Mouse (Mus musculus) CD8-positive naive resting alpha-beta T cell, adult 2 months (primary cell): ENCODE measurements around the gene Hltf.
A peak's percentile ranks its signal among the peaks of the same experiment; 100 is the strongest.

Experiments used
- DNase-seq, 2 experiments: peaks; one replicate each; pipeline ENCODE4 v3.0.0; 2022; ENCODE audit warnings: low read depth in 2 of 2, low spot score in 2 of 2

The Hltf gene

GRCm38 (mm10) chr3:20144401-20144800, 86.8 kb downstream of the Hltf start:
- DNase-seq = no peak

DNA sequence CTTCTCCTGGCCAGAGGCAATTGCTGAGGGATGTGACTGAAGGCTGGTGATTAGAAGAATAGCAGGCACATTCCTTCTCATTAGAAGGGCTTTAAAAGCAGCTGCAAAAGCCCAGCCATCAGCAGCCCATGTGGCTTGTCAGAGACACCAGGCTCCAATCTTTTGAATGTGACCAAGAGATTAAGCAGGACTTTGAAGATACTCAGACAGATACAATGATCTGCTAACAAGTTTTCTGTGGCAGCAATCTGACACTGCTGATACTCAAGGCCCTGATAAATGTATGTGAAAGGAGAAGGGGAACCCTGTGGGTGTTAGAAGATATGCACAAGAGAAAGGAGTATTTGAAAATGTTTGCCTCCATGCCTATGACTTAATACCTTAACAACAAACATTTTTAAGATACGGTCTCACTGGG, 88.1 kb downstream of the Hltf start:
- DNase-seq = no peak

DNA sequence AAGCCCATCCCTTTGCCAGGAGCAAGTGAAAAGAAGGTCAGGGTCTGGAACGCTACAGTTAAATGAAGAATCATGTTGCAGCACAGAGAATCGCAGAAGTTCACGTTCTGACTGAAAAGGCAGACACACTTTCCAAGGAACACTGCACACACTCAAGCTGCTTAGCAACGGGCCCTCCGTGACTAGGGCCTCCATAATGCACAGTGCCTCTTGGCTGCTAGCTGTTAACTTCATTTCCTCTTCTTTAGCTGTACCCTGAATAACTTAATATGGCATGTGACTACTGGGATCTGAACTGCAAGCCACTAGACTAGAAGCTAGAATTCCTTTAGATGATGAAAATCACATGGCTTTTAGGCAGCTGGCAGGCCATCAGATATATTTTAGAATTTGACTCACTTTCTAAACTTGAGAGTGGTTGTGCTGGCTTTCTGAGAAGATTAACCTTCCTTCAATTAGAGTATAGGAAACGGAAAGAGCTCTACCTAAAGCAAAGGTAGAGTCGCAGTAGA, 89.3 kb downstream of the Hltf start:
- DNase-seq = no peak

DNA sequence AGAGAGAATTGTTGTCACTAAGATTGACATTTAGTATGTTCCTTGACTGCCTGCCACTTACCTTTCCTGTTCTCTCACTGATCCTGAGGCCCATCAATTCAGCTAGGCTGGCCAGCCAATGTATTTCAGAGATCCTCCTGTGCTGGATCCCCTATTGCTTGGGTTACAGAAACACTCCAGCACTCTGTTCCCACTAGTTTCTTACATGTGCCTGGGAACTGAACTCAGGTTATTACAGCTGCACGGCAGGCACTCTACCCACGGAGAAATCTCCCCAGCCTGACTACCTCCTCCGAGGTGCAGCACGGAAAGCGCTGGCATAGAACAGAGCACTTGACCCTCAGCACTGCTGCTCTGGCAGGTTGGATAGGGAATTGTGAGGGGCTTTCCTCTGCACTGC, 90.0 kb downstream of the Hltf start:
- DNase-seq = no peak

DNA sequence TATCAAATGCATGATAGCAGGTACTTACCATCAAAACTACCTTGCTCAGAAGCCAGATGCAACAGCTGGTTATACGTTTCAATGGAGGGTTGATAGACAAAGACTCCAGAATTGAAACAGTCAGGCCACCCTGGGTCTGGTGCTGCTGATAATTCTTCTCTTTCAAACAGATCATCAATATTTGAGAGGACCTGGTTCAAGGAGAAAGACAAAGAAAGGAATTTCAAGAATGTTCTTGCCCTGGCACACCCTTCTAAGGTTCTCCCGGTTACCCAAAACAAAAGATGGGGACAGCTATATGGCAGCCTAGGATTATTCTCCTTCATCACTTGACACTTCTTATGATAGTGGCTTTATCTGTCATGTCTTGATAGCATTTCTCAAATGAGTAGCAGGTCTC, 92.9 kb downstream of the Hltf start:
- DNase-seq = no peak

- no peak for DNase-seq
These were observed 94.0 kb downstream of the Hltf start for GRCm38 (mm10) chr3:20151651-20152050.

GRCm38 (mm10) chr3:20154531-20155367, 97.1 kb downstream of the Hltf start, which contains the start of gene Gyg:
TSS of gene Gyg (minus strand) at chr3:20155317.
- DNase-seq = peak; percentile 48 to 54

GRCm38 (mm10) chr3:20155476-20155875, 97.9 kb downstream of the Hltf start:
- no peak for DNase-seq

- no peak for DNase-seq
These were observed 109.9 kb downstream of the Hltf start for GRCm38 (mm10) chr3:20167487-20167886.
